Mouse (Mus musculus) heart, embryonic 11.5 days (tissue): ENCODE measurements around the gene Apba2. TPM values are rescaled to one million over a fixed set of nuclear protein-coding genes. Genes with fewer than 3 reads are reported as not detected.

Source experiments
- ATAC-seq: fragments of 200-750 bp; cut with Nextera tagmentation; replicated peaks from 2 replicates; pipeline ENCODE4 v1.8.0; 2017; ENCODE audit warnings: moderate library complexity; ENCODE audit not compliant: insufficient number of reproducible peaks, low FRiP score, low TSS enrichment
- H3K27ac ChIP-seq: fragments of 300-500 bp; sonication (generic); 2 replicates; pipeline ENCODE4 v1.5.1; 2014; ENCODE audit warnings: mild to moderate bottlenecking, low read depth, low read length
- H3K27me3 ChIP-seq: fragments of 300-500 bp; sonication (generic); 2 replicates; pipeline ENCODE4 v1.6.1; 2014; ENCODE audit warnings: mild to moderate bottlenecking, low read length, mixed read lengths; ENCODE audit not compliant: control insufficient read depth, insufficient read depth
- H3K36me3 ChIP-seq: fragments of 300-500 bp; sonication (generic); 2 replicates; pipeline ENCODE4 v1.6.1; 2014; ENCODE audit warnings: mild to moderate bottlenecking, low read length, moderate library complexity, mixed read lengths; ENCODE audit not compliant: control insufficient read depth, insufficient read depth
- H3K4me1 ChIP-seq: fragments of 300-500 bp; sonication (generic); 2 replicates; pipeline ENCODE4 v1.6.1; 2014; ENCODE audit warnings: low read length; ENCODE audit not compliant: control insufficient read depth, insufficient read depth
- H3K4me2 ChIP-seq: fragments of 300-500 bp; sonication (generic); 2 replicates; pipeline ENCODE4 v1.6.1; 2014; ENCODE audit warnings: mild to moderate bottlenecking, moderate library complexity
- H3K4me3 ChIP-seq: fragments of 300-500 bp; sonication (generic); 2 replicates; pipeline ENCODE4 v1.5.1; 2014; ENCODE audit warnings: low read depth, low read length
- H3K9ac ChIP-seq: fragments of 300-500 bp; sonication (generic); 2 replicates; pipeline ENCODE4 v1.6.1; 2014; ENCODE audit warnings: mild to moderate bottlenecking, low read depth, low read length, moderate library complexity
- H3K9me3 ChIP-seq: fragments of 300-500 bp; sonication (generic); replicated peaks from 2 replicates; pipeline ENCODE4 v1.6.1; 2016; ENCODE audit warnings: low read length; ENCODE audit not compliant: control insufficient read depth
- WGBS: fragments of 180-500 bp; shearing (Covaris S2); extraction: QIAGEN DNeasy Blood & Tissue Kit; methylation state at CpG from one replicate; pipeline ENCODE4 v1.1.7; 2014; ENCODE audit not compliant: insufficient replicate concordance; 5-methylcytosine and 5-hydroxymethylcytosine counted together
- polyA plus RNA-seq: library from polyadenylated mRNA; unstranded; fragments of >200 nt; fragmentation: Nextera tagmentation; extraction: Ambion mirVana; gene quantifications from 2 replicates; pipeline ENCODE4 v1.2.1, GENCODE M21; 2014

Apba2 gene
- polyA plus RNA-seq, 1 experiment from 2014 or later: 1.3 TPM

DNA sequence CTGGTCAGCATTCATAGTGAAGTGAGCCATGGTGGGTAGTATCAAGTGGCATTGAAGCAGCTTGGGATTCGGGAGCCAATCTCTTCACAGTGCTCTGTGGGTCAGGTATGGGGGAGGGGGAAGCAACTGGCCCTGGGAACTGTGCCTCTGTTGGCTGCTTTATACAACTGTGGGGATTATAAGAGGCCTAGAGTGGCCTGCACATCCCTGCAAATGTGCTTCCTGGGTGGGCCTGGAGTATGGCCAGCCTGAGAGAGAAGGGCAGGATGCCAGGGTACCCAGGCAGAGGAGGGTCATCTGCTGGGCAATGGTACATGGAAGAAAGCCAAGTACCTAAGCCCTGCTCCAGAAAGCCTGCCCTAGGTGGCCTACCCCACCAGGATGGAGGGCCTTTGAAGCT is 49.4 kb downstream of the Apba2 start:
- no peak overlapping the region for H3K27ac ChIP-seq
- no peaks in the 10 kb centered on the region for H3K9me3 ChIP-seq
- no peaks in the 10 kb centered on the region for H3K4me1 ChIP-seq
- H3K4me2 ChIP-seq: no peak overlapping the region
- WGBS: 74% methylated on average over 1 of the region's 1 CpGs
- H3K27me3 ChIP-seq: no peaks in the 10 kb centered on the region
- H3K9ac ChIP-seq: no peak overlapping the region
- no peaks in the 10 kb centered on the region for H3K36me3 ChIP-seq
- no peak overlapping the region for H3K4me3 ChIP-seq
- ATAC-seq: no peak

DNA sequence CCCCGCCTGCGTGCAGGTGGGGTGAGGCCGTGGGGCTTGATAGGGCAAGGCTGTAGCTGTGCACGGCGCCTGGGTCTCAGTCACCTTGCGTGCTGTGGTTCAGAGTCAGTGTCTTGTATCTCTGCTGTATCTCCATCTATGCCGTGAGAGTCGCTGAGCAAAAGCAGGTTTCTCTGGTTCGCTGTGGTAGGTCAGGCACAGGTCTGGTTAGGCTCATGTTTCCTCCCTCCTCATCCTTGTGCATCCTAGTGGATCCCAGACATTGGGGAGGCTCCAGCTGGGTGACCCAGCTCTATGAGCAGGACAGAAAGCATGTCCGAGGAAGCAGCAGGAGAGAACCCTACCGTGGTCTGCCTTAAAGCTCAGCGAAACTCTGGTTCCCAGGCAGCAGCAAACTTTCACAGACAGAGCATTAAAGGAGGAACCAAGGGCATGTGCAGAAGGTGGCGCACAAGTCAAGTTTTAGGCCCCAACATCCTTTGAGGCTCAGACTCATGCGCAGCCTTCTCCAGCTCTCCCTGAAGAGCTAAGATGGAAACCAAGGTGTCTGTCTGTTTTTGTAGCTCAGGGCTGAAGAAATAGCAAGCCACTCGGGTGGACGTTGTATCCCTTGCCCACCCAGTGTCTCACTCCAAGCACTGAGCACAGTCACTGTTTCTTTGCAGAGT is 51.2 kb downstream of the Apba2 start:
- no peaks in the 10 kb centered on the region for H3K9me3 ChIP-seq
- H3K27me3 ChIP-seq: no peaks in the 10 kb centered on the region
- WGBS: 73% methylated on average over 13 of the region's 16 CpGs
- H3K27ac ChIP-seq: no peak overlapping the region
- no peak overlapping the region for H3K9ac ChIP-seq
- H3K36me3 ChIP-seq: no peaks in the 10 kb centered on the region
- no peak overlapping the region for H3K4me2 ChIP-seq
- no peak overlapping the region for H3K4me3 ChIP-seq
- ATAC-seq: no peak
- H3K4me1 ChIP-seq: no peaks in the 10 kb centered on the region

DNA sequence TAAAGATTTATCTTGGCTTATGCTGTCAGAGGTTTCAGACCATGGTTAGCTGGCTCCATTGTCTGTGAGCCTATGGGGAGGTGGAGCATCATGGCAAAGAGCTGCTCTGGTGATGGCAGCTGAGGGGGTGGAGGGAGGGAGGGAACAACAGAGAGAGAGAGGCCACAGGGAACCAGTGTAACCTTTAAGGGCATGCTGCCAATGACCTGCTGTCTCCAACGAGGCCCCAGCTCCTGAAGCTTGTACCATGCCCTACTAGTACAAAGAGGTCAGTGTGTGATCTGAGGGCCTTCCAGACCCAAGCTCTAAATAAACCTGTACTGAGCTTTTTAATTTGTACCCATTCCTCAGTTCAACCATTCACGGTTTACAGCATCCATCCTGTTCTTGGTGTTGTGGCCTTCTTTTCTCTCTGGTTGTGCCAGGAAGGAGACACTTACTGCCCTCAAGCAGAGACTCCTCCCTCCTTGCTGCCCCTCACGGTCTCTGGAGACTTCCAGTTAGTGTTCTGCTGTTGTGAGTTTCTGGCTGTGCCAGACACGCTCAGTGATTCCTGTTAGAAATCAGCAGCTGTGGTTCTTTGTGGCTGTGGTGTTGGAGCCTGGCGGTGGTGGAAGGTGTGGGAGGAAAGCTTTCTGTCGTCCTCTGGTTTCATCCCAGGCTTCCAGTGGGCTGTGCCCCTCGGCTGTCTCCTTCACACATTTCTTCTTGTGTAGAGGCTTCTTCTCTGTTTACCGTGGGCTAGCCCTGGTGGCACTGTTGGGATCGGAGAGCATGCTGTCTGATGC is 60.4 kb downstream of the Apba2 start:
- ATAC-seq: no peak
- Histone ChIP-seq H3K4me1 (no peaks in the 10 kb centered on the region), H3K9ac (no peak overlapping the region), H3K36me3 (no peaks in the 10 kb centered on the region), H3K4me3 (no peak overlapping the region), H3K4me2 (no peak overlapping the region), H3K27me3 (no peaks in the 10 kb centered on the region), H3K27ac (no peak overlapping the region), H3K9me3 (no peaks in the 10 kb centered on the region)
- WGBS: 74% methylated on average over 9 of the region's 9 CpGs

DNA sequence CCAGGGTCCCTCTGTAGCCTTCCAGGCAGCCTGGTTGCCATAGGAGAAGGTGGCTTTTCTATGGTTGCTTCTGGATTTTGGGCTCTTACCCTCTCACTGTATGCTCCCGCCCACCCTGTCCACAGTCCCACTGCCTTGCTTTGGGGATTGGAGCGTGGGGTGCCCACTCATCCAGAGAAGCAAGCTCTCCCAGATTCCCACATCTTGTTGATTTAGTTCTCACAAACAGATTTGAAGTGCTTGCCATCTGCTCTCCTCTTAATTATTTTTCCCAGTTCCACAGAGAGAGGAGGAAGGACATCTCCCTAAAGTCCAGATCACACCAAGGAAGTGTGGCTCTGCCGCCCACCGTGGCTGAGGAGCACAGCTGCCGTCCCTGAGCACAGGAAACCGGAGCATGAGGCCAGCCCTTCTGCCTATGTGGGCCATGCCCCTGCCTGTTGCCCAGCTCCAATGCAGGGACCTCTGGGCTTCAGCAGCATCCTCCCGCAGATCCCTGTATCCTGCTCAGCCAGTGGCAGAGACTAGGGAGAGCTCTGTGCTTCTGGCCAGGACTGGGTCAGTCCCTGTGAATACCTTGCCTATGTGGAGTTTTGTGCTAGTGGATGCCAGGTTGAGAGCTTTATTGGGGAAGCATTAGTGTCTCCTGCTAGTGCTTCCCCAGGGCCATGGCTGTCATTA is 63.5 kb downstream of the Apba2 start:
- WGBS: 75% methylated on average over 7 of the region's 7 CpGs
- Histone ChIP-seq H3K4me3 (no peak overlapping the region), H3K4me2 (no peak overlapping the region)

DNA sequence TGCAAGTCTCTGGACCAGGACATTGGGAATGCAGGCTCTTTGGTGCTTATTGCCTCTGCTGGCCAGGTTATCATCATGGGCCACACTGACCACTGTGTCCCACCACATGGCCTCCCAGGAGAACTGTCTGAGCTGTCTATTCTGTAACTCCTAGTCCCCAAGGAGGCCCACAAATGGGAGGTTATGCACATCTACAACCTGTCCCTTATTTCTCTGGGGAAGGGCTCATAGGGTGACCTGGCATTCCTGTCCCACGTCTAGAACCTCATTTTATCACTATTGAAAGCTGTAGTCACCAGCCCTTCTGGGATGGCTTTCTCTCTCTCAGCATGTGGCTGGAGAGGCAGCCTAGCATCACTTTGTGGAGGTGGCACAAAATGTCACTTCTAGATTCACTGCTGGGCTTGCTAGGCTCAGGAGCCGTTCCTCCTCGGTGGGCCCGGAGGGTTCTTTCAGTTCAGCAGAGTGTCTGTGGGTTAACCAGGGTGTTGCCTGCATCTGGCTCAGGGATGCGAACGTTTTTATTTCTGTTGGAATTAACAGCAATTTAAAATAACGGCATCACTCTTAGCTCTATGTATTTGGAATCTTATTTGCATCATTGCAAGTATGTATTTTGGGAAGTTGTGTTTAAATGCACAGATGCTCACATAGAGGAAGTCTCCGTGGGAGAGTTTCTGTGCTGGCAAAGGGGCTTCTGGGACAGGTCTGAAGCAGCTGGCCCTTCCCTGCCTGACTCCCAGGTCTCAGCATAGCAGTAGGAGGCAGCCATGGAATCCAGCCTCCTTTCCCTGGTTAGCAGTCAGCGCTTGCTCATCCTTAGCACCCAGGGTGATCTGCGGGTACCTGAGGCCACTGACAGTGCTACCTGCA is 65.1 kb downstream of the Apba2 start:
- no peak for ATAC-seq
- H3K36me3 ChIP-seq: no peaks in the 10 kb centered on the region
- H3K27me3 ChIP-seq: no peaks in the 10 kb centered on the region
- H3K9ac ChIP-seq: no peak overlapping the region
- H3K9me3 ChIP-seq: no peaks in the 10 kb centered on the region
- no peak overlapping the region for H3K4me3 ChIP-seq
- H3K4me1 ChIP-seq: no peaks in the 10 kb centered on the region
- H3K4me2 ChIP-seq: no peak overlapping the region
- 72% methylated on average over 10 of the region's 10 CpGs for whole genome bisulfite sequencing
- no peak overlapping the region for H3K27ac ChIP-seq

More for the DNA sequence above, 63.5 kb downstream of the Apba2 start:
- Histone ChIP-seq H3K27me3 (no peaks in the 10 kb centered on the region), H3K9ac (no peak overlapping the region), H3K36me3 (no peaks in the 10 kb centered on the region), H3K9me3 (no peaks in the 10 kb centered on the region), H3K27ac (no peak overlapping the region), H3K4me1 (no peaks in the 10 kb centered on the region)
- ATAC-seq: no peak

DNA sequence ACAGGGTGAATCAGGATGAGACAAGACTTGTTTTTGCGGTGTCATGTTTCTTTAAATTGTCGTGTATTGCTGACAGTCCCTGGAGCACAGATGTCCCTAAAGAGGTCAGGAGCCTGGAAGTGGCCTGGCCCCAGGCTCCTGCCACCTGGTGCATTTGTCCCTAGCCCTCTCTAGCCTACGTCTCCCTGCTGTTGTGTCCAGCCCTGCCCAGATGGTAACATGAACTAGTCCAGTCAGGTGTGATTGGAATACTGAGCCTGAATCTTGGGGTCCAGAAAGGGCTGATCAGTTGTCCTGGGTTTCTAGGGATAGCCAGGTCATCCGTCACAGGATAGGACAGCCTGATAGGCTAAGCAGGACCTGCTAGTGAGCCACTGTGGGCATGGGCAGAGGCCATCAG is 67.2 kb downstream of the Apba2 start:
- no peaks in the 10 kb centered on the region for H3K9me3 ChIP-seq
- H3K36me3 ChIP-seq: no peaks in the 10 kb centered on the region
- no peaks in the 10 kb centered on the region for H3K27me3 ChIP-seq
- no peak for ATAC-seq
- no peak overlapping the region for H3K4me3 ChIP-seq
- H3K4me1 ChIP-seq: no peaks in the 10 kb centered on the region
- H3K9ac ChIP-seq: no peak overlapping the region
- H3K4me2 ChIP-seq: no peak overlapping the region
- no peak overlapping the region for H3K27ac ChIP-seq
- 62% methylated on average over 4 of the region's 4 CpGs for WGBS

DNA sequence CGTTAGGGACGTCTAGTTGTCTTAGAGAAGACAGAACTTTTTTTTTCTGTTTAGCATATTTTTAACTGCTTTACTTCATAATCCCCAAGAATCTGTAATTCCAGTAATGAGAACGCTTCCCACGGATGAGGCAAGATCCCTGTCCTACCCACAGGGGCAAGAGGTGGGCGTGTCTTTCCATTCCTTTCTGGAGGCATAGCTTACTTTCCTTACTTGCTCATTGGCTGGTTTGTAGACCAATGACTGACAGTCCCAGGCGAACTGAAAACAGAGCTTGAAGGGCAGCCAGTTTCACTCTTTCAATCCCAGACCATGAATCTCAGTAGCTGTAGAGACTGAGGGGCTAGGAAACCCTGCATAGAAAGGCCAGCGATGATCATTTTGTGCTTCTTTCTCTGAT is 68.2 kb downstream of the Apba2 start:
- 41% methylated on average over 7 of the region's 7 CpGs for WGBS
- no peak for ATAC-seq
- no peaks in the 10 kb centered on the region for H3K36me3 ChIP-seq

DNA sequence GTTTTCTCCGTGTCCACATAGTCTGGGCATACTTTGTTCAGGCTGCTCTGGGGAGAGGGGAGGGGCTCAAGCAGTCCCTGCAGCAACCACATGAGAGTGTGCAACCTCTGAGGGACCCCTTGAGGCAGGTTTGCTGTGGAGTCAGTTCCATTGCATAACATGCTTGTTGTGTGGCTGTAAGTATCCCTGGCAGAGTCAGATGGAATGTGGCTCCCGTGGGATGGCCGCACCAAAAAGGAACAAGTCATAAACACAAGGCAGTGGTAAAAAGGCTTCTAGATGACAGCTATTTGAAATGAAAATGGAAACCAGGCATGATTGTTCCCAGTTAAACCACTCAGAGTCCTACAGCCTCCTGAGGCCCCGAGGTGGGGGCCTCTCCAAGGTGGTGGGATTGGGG is 69.4 kb downstream of the Apba2 start:
- H3K4me1 ChIP-seq: no peaks in the 10 kb centered on the region
- H3K27me3 ChIP-seq: no peaks in the 10 kb centered on the region
- 84% methylated on average over 4 of the region's 4 CpGs for WGBS
- no peak overlapping the region for H3K9ac ChIP-seq
- no peak overlapping the region for H3K27ac ChIP-seq
- H3K36me3 ChIP-seq: no peaks in the 10 kb centered on the region
- no peak for ATAC-seq
- H3K9me3 ChIP-seq: no peaks in the 10 kb centered on the region
- H3K4me2 ChIP-seq: no peak overlapping the region
- H3K4me3 ChIP-seq: no peak overlapping the region

More for the DNA sequence above, 68.2 kb downstream of the Apba2 start:
- Histone ChIP-seq H3K27ac (no peak overlapping the region), H3K27me3 (no peaks in the 10 kb centered on the region), H3K4me2 (no peak overlapping the region), H3K4me3 (no peak overlapping the region), H3K4me1 (no peaks in the 10 kb centered on the region), H3K9ac (no peak overlapping the region), H3K9me3 (no peaks in the 10 kb centered on the region)
